Mouse (Mus musculus): ENCODE data around the gene Sema6c. TPM values are rescaled to one million over a fixed set of nuclear protein-coding genes. Genes with fewer than 3 reads are reported as not detected.

Gene Sema6c
- polyA plus RNA-seq, 1 experiment from 2014 or later = 39.0 TPM

Small RNA genes lying within 50 kb of the gene (microRNA-seq; reads per million reads assigned to microRNA genes)
- not detected for gene Mir8099-1

Other genes starting within 250 kb of the Sema6c start
- gene Selenbp1, start 227.4 kb upstream of the Sema6c start, polyA plus RNA-seq (2014; fragmentation: Nextera tagmentation; extraction: Ambion mirVana) = 7.3 and 9.1 TPM in 2 replicates
- gene Rfx5, start 206.4 kb upstream of the Sema6c start, polyA plus RNA-seq (2014; fragmentation: Nextera tagmentation; extraction: Ambion mirVana) = 8.3 and 8.6 TPM in 2 replicates
- 24.3 and 28.7 TPM in 2 replicates for gene Pi4kb, start 185.7 kb upstream of the Sema6c start, polyA plus RNA-seq (2014; fragmentation: Nextera tagmentation; extraction: Ambion mirVana)
- gene Zfp687, start 145.0 kb upstream of the Sema6c start, polyA plus RNA-seq (2014; fragmentation: Nextera tagmentation; extraction: Ambion mirVana) = 22.5 and 30.0 TPM in 2 replicates
- 258 and 282 TPM in 2 replicates for gene Psmd4, start 117.8 kb upstream of the Sema6c start, polyA plus RNA-seq (2014; fragmentation: Nextera tagmentation; extraction: Ambion mirVana)
- 15.0 and 15.4 TPM in 2 replicates for gene Pip5k1a, start 53.5 kb upstream of the Sema6c start, polyA plus RNA-seq (2014; fragmentation: Nextera tagmentation; extraction: Ambion mirVana)
- 194 and 204 TPM in 2 replicates for gene Vps72, start 49.4 kb upstream of the Sema6c start, polyA plus RNA-seq (2014; fragmentation: Nextera tagmentation; extraction: Ambion mirVana)
- 0.47 and 0.49 TPM in 2 replicates for gene Tmod4, start 36.0 kb upstream of the Sema6c start, polyA plus RNA-seq (2014; fragmentation: Nextera tagmentation; extraction: Ambion mirVana)
- gene Scnm1, start 26.4 kb upstream of the Sema6c start, polyA plus RNA-seq (2014; fragmentation: Nextera tagmentation; extraction: Ambion mirVana) = 86.6 and 102 TPM in 2 replicates
- 31.7 and 34.7 TPM in 2 replicates for gene Lysmd1, start 26.4 kb upstream of the Sema6c start, polyA plus RNA-seq (2014; fragmentation: Nextera tagmentation; extraction: Ambion mirVana)
- 0.92 and 3.4 TPM in 2 replicates for gene Tnfaip8l2, start 18.1 kb upstream of the Sema6c start, polyA plus RNA-seq (2014; fragmentation: Nextera tagmentation; extraction: Ambion mirVana)
- 3.7 and 4.2 TPM in 2 replicates for gene Gabpb2, start 57.5 kb downstream of the Sema6c start, polyA plus RNA-seq (2014; fragmentation: Nextera tagmentation; extraction: Ambion mirVana)
- 58.3 and 64.5 TPM in 2 replicates for gene Cdc42se1, start 68.3 kb downstream of the Sema6c start, polyA plus RNA-seq (2014; fragmentation: Nextera tagmentation; extraction: Ambion mirVana)
- gene Mllt11, start 71.7 kb downstream of the Sema6c start, polyA plus RNA-seq (2014; fragmentation: Nextera tagmentation; extraction: Ambion mirVana) = 545 and 586 TPM in 2 replicates
- gene Gm128, start 81.1 kb downstream of the Sema6c start, polyA plus RNA-seq (2014; fragmentation: Nextera tagmentation; extraction: Ambion mirVana) = 0.11 and 0.15 TPM in 2 replicates
- gene Bnipl, start 90.7 kb downstream of the Sema6c start, polyA plus RNA-seq (2014; fragmentation: Nextera tagmentation; extraction: Ambion mirVana) = not detected in 2 replicates
- gene Mindy1, start 120.9 kb downstream of the Sema6c start, polyA plus RNA-seq (2014; fragmentation: Nextera tagmentation; extraction: Ambion mirVana) = 44.2 and 48.2 TPM in 2 replicates
- 59.4 TPM in 2 replicates for gene Prune1, start 121.6 kb downstream of the Sema6c start, polyA plus RNA-seq (2014; fragmentation: Nextera tagmentation; extraction: Ambion mirVana)
- gene Anxa9, start 146.7 kb downstream of the Sema6c start, polyA plus RNA-seq (2014; fragmentation: Nextera tagmentation; extraction: Ambion mirVana) = 0.45 and 0.55 TPM in 2 replicates
- gene Cers2, start 154.3 kb downstream of the Sema6c start, polyA plus RNA-seq (2014; fragmentation: Nextera tagmentation; extraction: Ambion mirVana) = 70.6 and 83.2 TPM in 2 replicates
- 36.8 and 53.6 TPM in 2 replicates for gene Setdb1, start 196.7 kb downstream of the Sema6c start, polyA plus RNA-seq (2014; fragmentation: Nextera tagmentation; extraction: Ambion mirVana)
- not detected in 2 replicates for gene 4930558C23Rik, start 242.4 kb downstream of the Sema6c start, polyA plus RNA-seq (2014; fragmentation: Nextera tagmentation; extraction: Ambion mirVana)

Measured in midbrain, embryonic 14.5 days (tissue).